ENCODE assay signal across 15 mouse cellular contexts in the genomic region with DNA sequence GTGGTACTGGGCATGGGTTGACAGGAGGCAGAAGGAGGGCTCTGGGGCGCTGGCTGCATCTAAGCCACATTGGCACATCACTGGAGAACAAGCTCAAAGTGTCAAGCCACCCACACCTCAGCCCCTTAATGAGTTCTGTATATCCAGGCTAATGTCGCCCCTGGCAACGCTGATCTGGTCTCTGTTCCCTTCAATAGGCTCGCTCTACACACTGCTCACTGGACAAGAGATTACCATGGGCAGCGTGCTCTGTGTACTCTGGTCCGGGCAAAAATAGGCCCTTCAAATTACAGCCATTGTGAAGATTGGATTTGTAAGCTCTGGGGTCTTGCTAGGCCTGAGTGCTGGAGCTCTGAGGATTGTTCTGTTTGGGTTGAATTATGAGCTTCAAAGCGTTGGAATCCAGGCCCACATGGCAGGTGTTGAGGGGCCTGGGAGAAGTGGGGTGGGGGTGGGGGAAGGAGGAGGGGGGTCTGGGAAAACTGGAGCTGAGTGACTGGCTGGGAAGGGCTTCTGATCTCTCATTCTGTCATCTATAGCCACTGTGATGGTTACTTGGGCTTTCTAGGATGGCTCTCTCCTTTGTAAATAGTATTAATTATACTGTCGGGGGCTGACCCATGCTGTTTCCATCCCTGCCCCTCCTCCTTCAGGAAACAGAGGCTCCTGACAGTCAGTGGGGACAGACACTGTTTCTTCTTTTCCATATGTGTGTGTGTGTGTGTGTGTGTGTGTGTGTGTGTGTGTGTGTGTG.
DNase-seq lines count a peak whose midpoint lies in the region; ATAC-seq lines count a peak whose summit lies in the region.
"Had no signal": no experiment of that assay in that cellular context is flagged by ENCODE, and none has a peak within 500 bp of the region (broad histone marks: within the 10 kb centered on the region; RNA-seq: fewer than 3 reads in every experiment).

No protein-coding gene starts in this region.

- no peak overlapping the region for H3K4me2 ChIP-seq in forebrain, embryonic 11.5 days (ENCODE audit: low read depth, low read length, severe bottlenecking)
- no peak overlapping the region for H3K4me2 ChIP-seq in hindbrain, embryonic 11.5 days (replicated peaks; ENCODE audit: low read depth, low read length)
- H3K4me2 ChIP-seq in neural tube, embryonic 15.5 days, result no peak overlapping the region
- H3K4me2 ChIP-seq: heart, embryonic 11.5 days; lung, embryonic 14.5 days had no signal

- peak overlapping the region; percentile 81 for H3K27ac ChIP-seq in forebrain, embryonic 11.5 days (ENCODE audit: low read depth, low read length)
- no peak overlapping the region for H3K27ac ChIP-seq in hindbrain, embryonic 11.5 days (ENCODE audit: low read depth, low read length)
- H3K27ac ChIP-seq in midbrain, embryonic 10.5 days (replicated peaks), result peak overlapping the region; percentile 86
- H3K27ac ChIP-seq in neural tube, embryonic 15.5 days (replicated peaks), result no peak overlapping the region; the same call in 1 of the 2 replicates

- no peak overlapping the region for H3K9ac ChIP-seq in forebrain, embryonic 11.5 days (ENCODE audit: low read length)
- H3K9ac ChIP-seq in hindbrain, embryonic 11.5 days (ENCODE audit: low read depth, low read length), result no peak overlapping the region
- H3K9ac ChIP-seq in neural tube, embryonic 15.5 days (replicated peaks), result no peak overlapping the region
- H3K9ac ChIP-seq: lung, embryonic 14.5 days had no signal

- H3K27me3 ChIP-seq in forebrain, embryonic 11.5 days (ENCODE audit: control insufficient read depth, insufficient read depth, low read length), result no peaks in the 10 kb centered on the region
- no peaks in the 10 kb centered on the region for H3K27me3 ChIP-seq in hindbrain, embryonic 11.5 days (ENCODE audit: control insufficient read depth, insufficient read depth, low read length)
- peaks cover 81% of the 10 kb centered on the region for H3K27me3 ChIP-seq in midbrain, embryonic 10.5 days (ENCODE audit: low read depth, poor library complexity, severe bottlenecking)
- 0 out of 2 replicates have a peak, but pooled peaks cover 5% of the 10 kb centered on the region for H3K27me3 ChIP-seq in neural tube, embryonic 15.5 days (replicated peaks)

- DNase-seq in forebrain, embryonic 11.5 days (ENCODE audit: low spot score), result peak; percentile 77
- peak; percentile 40 for DNase-seq in hindbrain, embryonic 11.5 days (ENCODE audit: low spot score)
- peak; percentile 76 for DNase-seq in midbrain, embryonic 10.5 days (ENCODE audit: low spot score)
- DNase-seq in ovary, postnatal 10 days (ENCODE audit: low spot score), result no peak
- no peak for DNase-seq in adipocyte (ENCODE audit: low spot score)
- DNase-seq in cerebellum, adult 18-20 months, result no peak
- DNase-seq: gastrocnemius, postnatal 10 days; heart, postnatal 36 days; kidney, adult 2 months; lung, embryonic 14.5 days; thymus, postnatal 36 days had no signal

- H3K36me3 ChIP-seq in forebrain, embryonic 11.5 days (ENCODE audit: control insufficient read depth, insufficient read depth, low read length), result no peaks in the 10 kb centered on the region
- no peaks in the 10 kb centered on the region for H3K36me3 ChIP-seq in hindbrain, embryonic 11.5 days (ENCODE audit: control insufficient read depth, insufficient read depth, low read length)
- no peaks in the 10 kb centered on the region for H3K36me3 ChIP-seq in midbrain, embryonic 10.5 days
- no peaks in the 10 kb centered on the region for H3K36me3 ChIP-seq in neural tube, embryonic 15.5 days

- peaks cover 19% of the 10 kb centered on the region for H3K4me1 ChIP-seq in forebrain, embryonic 11.5 days (replicated peaks; ENCODE audit: control insufficient read depth, insufficient read depth, low read length)
- peaks cover 3% of the 10 kb centered on the region; the same call in 1 of the 2 replicates for H3K4me1 ChIP-seq in hindbrain, embryonic 11.5 days (replicated peaks; ENCODE audit: control insufficient read depth, insufficient read depth, low read length)
- peaks cover 74% of the 10 kb centered on the region for H3K4me1 ChIP-seq in midbrain, embryonic 10.5 days
- peaks cover 14% of the 10 kb centered on the region; the same call in 1 of the 2 replicates for H3K4me1 ChIP-seq in neural tube, embryonic 15.5 days
- H3K4me1 ChIP-seq: megakaryocyte, embryonic 14.5 days had no signal

- peak; percentile 92 for ATAC-seq in forebrain, embryonic 11.5 days (replicated peaks; ENCODE audit: low FRiP score)
- peak; percentile 56 for ATAC-seq in hindbrain, embryonic 11.5 days (ENCODE audit: low FRiP score)
- peak; percentile 41; the same call in 1 of the 2 replicates for ATAC-seq in neural tube, embryonic 15.5 days (ENCODE audit: low FRiP score)
- no peak for ATAC-seq in megakaryocyte progenitor cell, adult 5-6 weeks (replicated peaks; ENCODE audit: poor library complexity)

- H3K9me3 ChIP-seq in forebrain, embryonic 11.5 days (ENCODE audit: control insufficient read depth, low read length), result no peaks in the 10 kb centered on the region
- H3K9me3 ChIP-seq in hindbrain, embryonic 11.5 days (ENCODE audit: control insufficient read depth, low read length), result no peaks in the 10 kb centered on the region
- H3K9me3 ChIP-seq in midbrain, embryonic 10.5 days (replicated peaks), result no peaks in the 10 kb centered on the region
- H3K9me3 ChIP-seq in neural tube, embryonic 15.5 days (replicated peaks), result no peaks in the 10 kb centered on the region
- H3K9me3 ChIP-seq: megakaryocyte, embryonic 14.5 days had no signal

- WGBS in forebrain, embryonic 11.5 days, result 17% methylated on average over 8 of the region's 8 CpGs
- 39% methylated on average over 8 of the region's 8 CpGs for WGBS in hindbrain, embryonic 11.5 days
- WGBS in midbrain, embryonic 10.5 days, result 25% methylated on average over 8 of the region's 8 CpGs
- WGBS in neural tube, embryonic 15.5 days, result 26% methylated on average over 8 of the region's 8 CpGs

- H3K4me3 ChIP-seq in forebrain, embryonic 11.5 days (ENCODE audit: low read depth, low read length), result no peak overlapping the region
- no peak overlapping the region for H3K4me3 ChIP-seq in hindbrain, embryonic 11.5 days (ENCODE audit: low read depth, low read length)
- no peak overlapping the region for H3K4me3 ChIP-seq in midbrain, embryonic 10.5 days
- no peak overlapping the region for H3K4me3 ChIP-seq in neural tube, embryonic 15.5 days (replicated peaks)
- H3K4me3 ChIP-seq: megakaryocyte, embryonic 14.5 days had no signal

Comparison
In these comparisons a context has a peak if more than half of its experiments do, and no peak if none do; other contexts are left out.
1. DNase-seq: peak in forebrain, embryonic 11.5 days (single experiment), hindbrain, embryonic 11.5 days (single experiment) and midbrain, embryonic 10.5 days (single experiment); none in ovary, postnatal 10 days (single experiment), adipocyte (single experiment) and cerebellum, adult 18-20 months (0 of 2).
2. H3K27ac ChIP-seq: peak in forebrain, embryonic 11.5 days (single experiment) and midbrain, embryonic 10.5 days (single experiment); none in hindbrain, embryonic 11.5 days (single experiment) and neural tube, embryonic 15.5 days (single experiment).